8 mouse cellular contexts compared by ENCODE assay signal in genomic region chr5:142877337-142878280, GRCm38 (mm10). TPM values are rescaled to one million over a fixed set of nuclear protein-coding genes. Genes with fewer than 3 reads are reported as not detected.
DNase-seq lines count a peak whose midpoint lies in the region; ATAC-seq and TF ChIP-seq lines count a peak whose summit lies in the region.

No protein-coding gene starts in this region.

- no peak for TF ChIP-seq CTCF in heart, adult 2 months (IDR thresholded peaks at IDR 0.05)

- no peaks in the 10 kb centered on the region for H3K9me3 ChIP-seq in embryonic facial prominence, embryonic 12.5 days
- no peaks in the 10 kb centered on the region for H3K9me3 ChIP-seq in limb, embryonic 13.5 days
- H3K9me3 ChIP-seq in midbrain, embryonic 16.5 days (replicated peaks; ENCODE audit: control insufficient read depth, low read length, poor library complexity, severe bottlenecking) = no peaks in the 10 kb centered on the region

- H3K79me2 ChIP-seq in heart, adult 2 months (replicated peaks; ENCODE audit: control insufficient read depth, insufficient read depth, low read length) = no peaks in the 10 kb centered on the region

- intact Hi-C loops in heart, adult 2 months (cut with DNase I) = loop anchor here (1.0 to 5.0 kb wide), 3 partner anchors 55 to 159 kb away; no protein-coding TSS in a partner anchor

- H3K27ac ChIP-seq in embryonic facial prominence, embryonic 12.5 days = no peak overlapping the region
- H3K27ac ChIP-seq in heart, adult 2 months = no peak overlapping the region
- no peak overlapping the region for H3K27ac ChIP-seq in limb, embryonic 13.5 days
- H3K27ac ChIP-seq in midbrain, embryonic 16.5 days (ENCODE audit: low read length) = peak overlapping the region; percentile 63; the same call in 1 of the 2 replicates

- peak; percentile 88 for DNase-seq in 3T3-L1 (ENCODE audit: low read depth, low spot score)
- peak; percentile 92 for DNase-seq in adrenal gland, postnatal 25 days
- peak; percentile 85 to 93 for DNase-seq in heart, adult 2 months
- DNase-seq in kidney, adult 9 months = peak; percentile 83
- DNase-seq in spleen, adult 18-20 months = peak; percentile 70 to 85

- no peak overlapping the region for H3K9ac ChIP-seq in embryonic facial prominence, embryonic 12.5 days
- H3K9ac ChIP-seq in heart, adult 2 months (ENCODE audit: low read depth, low read length) = no peak overlapping the region
- H3K9ac ChIP-seq in limb, embryonic 13.5 days = no peak overlapping the region
- H3K9ac ChIP-seq in midbrain, embryonic 16.5 days (ENCODE audit: low read depth, low read length) = 0 out of 2 replicates have a peak overlapping the region, but pooled peaks have one; percentile 14

- H3K36me3 ChIP-seq in embryonic facial prominence, embryonic 12.5 days = peaks cover 44% of the 10 kb centered on the region
- no peaks in the 10 kb centered on the region for H3K36me3 ChIP-seq in heart, adult 2 months (ENCODE audit: control insufficient read depth, insufficient read depth, low read length)
- H3K36me3 ChIP-seq in limb, embryonic 13.5 days = peaks cover 66% of the 10 kb centered on the region
- H3K36me3 ChIP-seq in midbrain, embryonic 16.5 days (ENCODE audit: control insufficient read depth, insufficient read depth, low read length) = peaks cover 5% of the 10 kb centered on the region

- no peaks in the 10 kb centered on the region for H3K27me3 ChIP-seq in embryonic facial prominence, embryonic 12.5 days
- no peaks in the 10 kb centered on the region for H3K27me3 ChIP-seq in heart, adult 2 months (ENCODE audit: control insufficient read depth, insufficient read depth, low read length)
- H3K27me3 ChIP-seq in limb, embryonic 13.5 days = no peaks in the 10 kb centered on the region
- no peaks in the 10 kb centered on the region for H3K27me3 ChIP-seq in midbrain, embryonic 16.5 days (ENCODE audit: control insufficient read depth, insufficient read depth, low read depth, low read length)

- H3K4me1 ChIP-seq in embryonic facial prominence, embryonic 12.5 days = peaks cover 14% of the 10 kb centered on the region
- H3K4me1 ChIP-seq in heart, adult 2 months (ENCODE audit: control insufficient read depth, insufficient read depth, low read length) = peaks cover 13% of the 10 kb centered on the region
- H3K4me1 ChIP-seq in limb, embryonic 13.5 days = peaks cover 9% of the 10 kb centered on the region
- peaks cover 23% of the 10 kb centered on the region for H3K4me1 ChIP-seq in midbrain, embryonic 16.5 days (ENCODE audit: control insufficient read depth, insufficient read depth, low read length)

- no peak overlapping the region for H3K4me2 ChIP-seq in embryonic facial prominence, embryonic 12.5 days (replicated peaks)
- H3K4me2 ChIP-seq in limb, embryonic 13.5 days (replicated peaks) = no peak overlapping the region
- H3K4me2 ChIP-seq in midbrain, embryonic 16.5 days (ENCODE audit: low read length) = no peak overlapping the region

- 33% methylated on average over 11 of the region's 11 CpGs for WGBS in embryonic facial prominence, embryonic 12.5 days
- 27% methylated on average over 11 of the region's 11 CpGs for WGBS in heart, adult 2 months
- WGBS in limb, embryonic 13.5 days = 33% methylated on average over 11 of the region's 11 CpGs
- 23% methylated on average over 11 of the region's 11 CpGs for WGBS in midbrain, embryonic 16.5 days

- peak; percentile 50 for ATAC-seq in embryonic facial prominence, embryonic 12.5 days (ENCODE audit: insufficient number of reproducible peaks, insufficient read depth, low FRiP score, low TSS enrichment)
- peak; percentile 59 for ATAC-seq in limb, embryonic 13.5 days (ENCODE audit: low FRiP score, low read depth)
- ATAC-seq in midbrain, embryonic 16.5 days = peak; percentile 75

- H3K4me3 ChIP-seq in embryonic facial prominence, embryonic 12.5 days = no peak overlapping the region
- no peak overlapping the region for H3K4me3 ChIP-seq in heart, adult 2 months
- no peak overlapping the region for H3K4me3 ChIP-seq in limb, embryonic 13.5 days
- H3K4me3 ChIP-seq in midbrain, embryonic 16.5 days (ENCODE audit: low read depth, low read length) = no peak overlapping the region

- peak; percentile 54; the same call in 1 of the 2 replicates for TF ChIP-seq EP300 in heart, adult 2 months (IDR thresholded peaks at IDR 0.05; ENCODE audit: insufficient read depth, low read depth, low read length)

- TF ChIP-seq POLR2A in heart, adult 2 months (IDR thresholded peaks at IDR 0.05; ENCODE audit: insufficient read depth, low read depth, low read length) = no peak

RNA-seq across cellular contexts. Expression of gene Fbxl18, which starts 17.6 kb away (rescaled TPM):
- total RNA-seq in adrenal gland, postnatal 25 days (2021) = 14.5 and 19.8 TPM in 2 replicates
- polyA plus RNA-seq in embryonic facial prominence, embryonic 12.5 days (2016; fragmentation: Nextera tagmentation; extraction: Ambion mirVana) = 14.6 and 16.5 TPM in 2 replicates
- total RNA-seq in heart, adult 2 months (2021) = 1 to 10 TPM; 4.0 to 4.5 TPM
- polyA plus RNA-seq in heart, adult 2 months (2012; rRNA removed) = 6.9 and 7.6 TPM in 2 replicates
- 14.1 and 16.1 TPM in 2 replicates for polyA plus RNA-seq in limb, embryonic 13.5 days (2015; fragmentation: Nextera tagmentation; extraction: Ambion mirVana)
- polyA plus RNA-seq in midbrain, embryonic 16.5 days (2015; fragmentation: Nextera tagmentation; extraction: Ambion mirVana) = 29.9 and 35.1 TPM in 2 replicates

RNA-seq across cellular contexts. Expression of gene Actb, which starts 28.9 kb away (rescaled TPM):
- total RNA-seq in adrenal gland, postnatal 25 days (2021) = 2,846 and 3,181 TPM in 2 replicates
- polyA plus RNA-seq in embryonic facial prominence, embryonic 12.5 days (2016; fragmentation: Nextera tagmentation; extraction: Ambion mirVana) = 13,963 and 14,730 TPM in 2 replicates
- 100 to 1,000 TPM; 679 to 987 TPM for total RNA-seq in heart, adult 2 months (2021)
- 1,148 and 1,181 TPM in 2 replicates for polyA plus RNA-seq in heart, adult 2 months (2012; rRNA removed)
- 15,880 and 15,896 TPM in 2 replicates for polyA plus RNA-seq in limb, embryonic 13.5 days (2015; fragmentation: Nextera tagmentation; extraction: Ambion mirVana)
- 13,967 and 14,266 TPM in 2 replicates for polyA plus RNA-seq in midbrain, embryonic 16.5 days (2015; fragmentation: Nextera tagmentation; extraction: Ambion mirVana)

Comparison
In these comparisons a context has a peak if more than half of its experiments do, and no peak if none do; other contexts are left out.
1. RNA of gene Actb, which starts 28.9 kb away (polyA plus RNA-seq): 15,880 to 15,896 TPM in limb, embryonic 13.5 days, 13,963 to 14,730 TPM in embryonic facial prominence, embryonic 12.5 days and 13,967 to 14,266 TPM in midbrain, embryonic 16.5 days; 1,148 to 1,181 TPM in heart, adult 2 months; every median in the first group is over 10 times any median in the second.
2. Peak in every context shown above with its lines, with median percentiles within 50 percentile points of each other: DNase-seq and ATAC-seq.